Mouse (Mus musculus) megakaryocyte, embryonic 14.5 days (primary cell): ENCODE measurements around the gene Cacng7.
"Not testable (repeated sequence)": the region's sequence is repeated elsewhere in the genome, so short reads cannot be mapped to it uniquely, and the experiment has no call there.

Source experiments
- FLI1 ChIP-seq: IDR thresholded peaks from 2 replicates; pipeline ENCODE4 v1.6.1; 2012; ENCODE audit warnings: low read length, inconsistent platforms, mixed read lengths
- GATA1 ChIP-seq: IDR thresholded peaks from 3 replicates; pipeline ENCODE4 v1.6.1; 2012; ENCODE audit warnings: mixed read lengths, low read length, inconsistent platforms, borderline replicate concordance

GRCm38 (mm10) chr7:3398363-3398762, 65.6 kb downstream of the Cacng7 start:
- not testable (repeated sequence) for TF ChIP-seq GATA1, FLI1
